Mouse (Mus musculus): Measurements from ENCODE around the gene Ccdc83. TPM values are rescaled to one million over a fixed set of nuclear protein-coding genes. Genes with fewer than 3 reads are reported as not detected.

Gene Ccdc83
- polyA plus RNA-seq, 1 experiment from 2014 or later = not detected

GRCm38 (mm10) chr7:90201877-90202465, 63.6 kb downstream of the Ccdc83 start:
- WGBS = 83% methylated on average over 2 of the region's 2 CpGs
- no peaks in the 10 kb centered on the region for H3K9me3 ChIP-seq (replicated peaks)

GRCm38 (mm10) chr7:90200251-90200650, 65.3 kb downstream of the Ccdc83 start:
- H3K27ac ChIP-seq = no peak overlapping the region
- 92% methylated on average over 5 of the region's 5 CpGs for WGBS
- peaks cover 52% of the 10 kb centered on the region for H3K36me3 ChIP-seq
- no peak overlapping the region for H3K4me3 ChIP-seq (replicated peaks)
- no peaks in the 10 kb centered on the region for H3K9me3 ChIP-seq (replicated peaks)
- no peaks in the 10 kb centered on the region for H3K4me1 ChIP-seq
- H3K9ac ChIP-seq = no peak overlapping the region
- no peaks in the 10 kb centered on the region for H3K27me3 ChIP-seq
- no peak overlapping the region for H3K4me2 ChIP-seq
- no peak for ATAC-seq (replicated peaks; ENCODE audit: low FRiP score)

More at GRCm38 (mm10) chr7:90201877-90202465, 63.6 kb downstream of the Ccdc83 start:
- Histone ChIP-seq H3K27ac (no peak overlapping the region), H3K4me3 (replicated peaks) (no peak overlapping the region), H3K4me1 (no peaks in the 10 kb centered on the region), H3K9ac (no peak overlapping the region), H3K4me2 (no peak overlapping the region), H3K27me3 (no peaks in the 10 kb centered on the region), H3K36me3 (peaks cover 48% of the 10 kb centered on the region)
- ATAC-seq (replicated peaks; ENCODE audit: low FRiP score) = no peak

- peaks cover 60% of the 10 kb centered on the region for H3K36me3 ChIP-seq
- no peak overlapping the region for H3K4me3 ChIP-seq (replicated peaks)
- H3K4me2 ChIP-seq = no peak overlapping the region
- H3K9me3 ChIP-seq (replicated peaks) = no peaks in the 10 kb centered on the region
- no peaks in the 10 kb centered on the region for H3K4me1 ChIP-seq
- no peak for ATAC-seq (replicated peaks; ENCODE audit: low FRiP score)
- no peak overlapping the region for H3K9ac ChIP-seq
- WGBS = 97% methylated on average over 1 of the region's 1 CpGs
- H3K27ac ChIP-seq = no peak overlapping the region
- H3K27me3 ChIP-seq = no peaks in the 10 kb centered on the region
Measured at GRCm38 (mm10) chr7:90180635-90181034, 84.9 kb downstream of the Ccdc83 start.

GRCm38 (mm10) chr7:90175576-90175975, 90.0 kb downstream of the Ccdc83 start:
- Histone ChIP-seq H3K36me3 (peaks cover 59% of the 10 kb centered on the region), H3K4me3 (replicated peaks) (no peak overlapping the region), H3K9ac (no peak overlapping the region), H3K27ac (no peak overlapping the region), H3K4me2 (no peak overlapping the region), H3K9me3 (replicated peaks) (no peaks in the 10 kb centered on the region), H3K4me1 (no peaks in the 10 kb centered on the region), H3K27me3 (no peaks in the 10 kb centered on the region)
- ATAC-seq (replicated peaks; ENCODE audit: low FRiP score) = no peak
- 78% methylated on average over 2 of the region's 2 CpGs for WGBS

Other genes with a start within 250 kb of the Ccdc83 start
- 39.1 and 39.9 TPM in 2 replicates for gene Picalm, start 135.6 kb downstream of the Ccdc83 start, polyA plus RNA-seq (2015; fragmentation: Nextera tagmentation; extraction: Ambion mirVana)
- 9.8 and 10.0 TPM in 2 replicates for gene Sytl2, start 36.5 kb upstream of the Ccdc83 start, polyA plus RNA-seq (2015; fragmentation: Nextera tagmentation; extraction: Ambion mirVana)
- gene Ccdc89, start 160.8 kb upstream of the Ccdc83 start, polyA plus RNA-seq (2015; fragmentation: Nextera tagmentation; extraction: Ambion mirVana) = 1.3 and 1.7 TPM in 2 replicates
- 34.7 and 35.8 TPM in 2 replicates for gene Crebzf, start 177.0 kb upstream of the Ccdc83 start, polyA plus RNA-seq (2015; fragmentation: Nextera tagmentation; extraction: Ambion mirVana)
- 115 and 126 TPM in 2 replicates for gene Tmem126a, start 191.5 kb upstream of the Ccdc83 start, polyA plus RNA-seq (2015; fragmentation: Nextera tagmentation; extraction: Ambion mirVana)
- gene Tmem126b, start 210.2 kb upstream of the Ccdc83 start, polyA plus RNA-seq (2015; fragmentation: Nextera tagmentation; extraction: Ambion mirVana) = 35.3 and 37.1 TPM in 2 replicates
- gene Dlg2, start 210.9 kb upstream of the Ccdc83 start, polyA plus RNA-seq (2015; fragmentation: Nextera tagmentation; extraction: Ambion mirVana) = 0.87 and 1.4 TPM in 2 replicates

Measured in kidney, embryonic 15.5 days (tissue).